Mouse (Mus musculus): ENCODE measurements around the gene Mtrf1l. TPM values are rescaled to one million over a fixed set of nuclear protein-coding genes. Genes with fewer than 3 reads are reported as not detected.

Mtrf1l gene
- 10.6 and 12.3 TPM in 2 replicates for polyA plus RNA-seq (2015; fragmentation: Nextera tagmentation; extraction: Ambion mirVana)

DNA sequence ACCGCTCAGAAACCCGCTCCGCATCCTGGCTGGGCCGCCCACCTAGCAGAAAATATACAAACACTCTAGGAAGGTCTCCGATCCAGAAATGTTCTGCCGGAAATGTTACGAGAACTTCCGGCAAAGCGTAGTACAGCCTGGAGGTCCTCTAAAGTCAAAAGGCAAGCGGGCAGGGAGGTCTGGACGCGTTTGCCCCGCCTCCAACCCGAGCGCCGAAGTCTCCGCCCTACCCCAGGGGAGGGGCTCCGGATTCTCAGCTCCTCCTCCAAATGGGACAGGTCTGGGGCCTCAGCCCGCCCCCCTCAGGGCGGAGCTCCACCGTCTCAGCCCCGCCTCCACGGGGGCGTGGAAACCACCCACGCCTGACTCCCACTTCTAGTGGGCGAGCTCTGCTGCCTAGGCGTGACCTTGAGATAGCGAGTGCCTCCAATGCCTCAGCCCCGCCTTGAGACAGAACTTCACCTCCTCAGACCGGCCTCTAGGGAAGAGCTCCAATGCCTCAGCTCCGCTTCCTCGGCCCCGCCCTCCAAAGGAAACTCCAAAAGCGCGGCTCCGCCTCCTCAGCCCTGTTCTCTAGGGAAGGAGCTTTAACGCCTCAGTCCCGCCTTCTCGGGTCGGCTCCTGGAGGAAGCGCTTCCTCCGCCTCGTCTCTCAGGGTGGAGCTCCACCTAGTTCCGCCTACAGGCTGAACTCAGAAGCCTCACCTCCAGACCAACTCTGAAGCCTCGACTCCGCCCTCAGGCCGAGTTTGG, at the start of gene Mtrf1l:
TSS of gene Mtrf1l (minus strand) at position 171 of the 752 bp plus-strand sequence.
- under 1% methylated on average over 46 of the region's 47 CpGs for WGBS
- no peaks in the 10 kb centered on the region for H3K27me3 ChIP-seq
- H3K36me3 ChIP-seq: peaks cover 14% of the 10 kb centered on the region
- peak within 1 kb of the TSS; percentile 92 for H3K9ac ChIP-seq
- peak within 1 kb of the TSS; percentile 89 for H3K4me3 ChIP-seq
- ATAC-seq (ENCODE audit: low FRiP score, low read depth): peak; percentile 98
- H3K27ac ChIP-seq (replicated peaks): peak within 1 kb of the TSS; percentile 88
- no peaks in the 10 kb centered on the region for H3K9me3 ChIP-seq
- peak within 1 kb of the TSS; percentile 82 for H3K4me2 ChIP-seq
- H3K4me1 ChIP-seq (replicated peaks): peaks cover 21% of the 10 kb centered on the region

DNA sequence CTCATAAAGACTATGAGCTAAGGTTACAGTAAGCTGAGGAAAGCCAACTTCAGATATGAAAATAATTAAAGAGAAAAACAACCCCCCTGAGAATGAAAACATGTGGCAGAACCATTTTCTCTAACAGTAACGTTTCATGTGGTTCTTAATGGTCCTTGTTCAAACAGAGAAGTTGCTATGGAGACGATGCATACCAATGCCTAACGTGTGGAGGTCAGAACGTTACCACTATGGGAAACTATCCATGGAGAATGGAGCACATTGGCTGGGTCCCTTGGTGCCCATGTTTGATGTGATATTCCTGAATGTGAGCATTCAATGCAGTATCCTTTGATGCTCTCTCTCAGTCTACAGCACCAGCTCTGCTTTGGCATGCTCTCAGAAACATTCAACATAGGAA, 47.4 kb upstream of the Mtrf1l start:
- Histone ChIP-seq H3K9me3 (no peaks in the 10 kb centered on the region), H3K4me1 (replicated peaks) (peaks cover 12% of the 10 kb centered on the region), H3K27ac (replicated peaks) (no peak overlapping the region), H3K4me3 (no peak overlapping the region), H3K36me3 (no peaks in the 10 kb centered on the region), H3K4me2 (no peak overlapping the region), H3K9ac (no peak overlapping the region), H3K27me3 (no peaks in the 10 kb centered on the region)
- no peak for ATAC-seq (ENCODE audit: low FRiP score, low read depth)
- WGBS: 28% methylated on average over 4 of the region's 4 CpGs

DNA sequence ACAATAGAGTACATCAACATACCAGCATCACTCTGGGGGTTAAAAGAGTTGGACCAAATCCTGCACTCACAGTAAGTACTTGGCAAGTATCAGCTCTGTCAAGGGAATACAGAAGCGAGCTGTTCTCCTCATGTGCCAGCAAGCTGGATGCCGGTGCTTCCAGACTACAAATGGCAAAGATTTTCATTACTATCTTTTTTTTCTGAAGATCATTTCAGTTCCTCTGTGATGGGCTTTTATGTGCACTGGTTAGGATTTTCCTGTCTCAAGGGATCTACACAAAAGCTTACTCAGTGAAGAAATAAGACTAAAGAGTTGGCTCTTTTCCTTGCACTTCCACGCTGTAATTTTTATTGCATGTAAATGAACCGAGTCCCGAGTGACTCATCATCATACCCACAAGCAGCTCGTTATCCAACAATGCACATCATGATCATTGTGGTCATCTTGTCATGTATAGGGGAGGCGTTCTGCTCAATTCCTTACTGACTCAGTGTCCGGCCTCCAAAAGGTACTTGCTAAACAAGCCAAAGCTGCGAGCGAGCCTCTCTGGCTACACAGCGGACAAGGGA, 44.4 kb upstream of the Mtrf1l start:
- peak overlapping the region; percentile 27 for H3K4me2 ChIP-seq
- peaks cover 12% of the 10 kb centered on the region for H3K4me1 ChIP-seq (replicated peaks)
- H3K27me3 ChIP-seq: no peaks in the 10 kb centered on the region
- no peak overlapping the region for H3K9ac ChIP-seq
- no peak overlapping the region for H3K4me3 ChIP-seq
- H3K9me3 ChIP-seq: no peaks in the 10 kb centered on the region
- WGBS: 49% methylated on average over 11 of the region's 11 CpGs
- peak; percentile 61; the same call in 1 of the 2 replicates for ATAC-seq (ENCODE audit: low FRiP score, low read depth)
- peak overlapping the region; percentile 51; the same call in 1 of the 2 replicates for H3K27ac ChIP-seq (replicated peaks)
- no peaks in the 10 kb centered on the region for H3K36me3 ChIP-seq

DNA sequence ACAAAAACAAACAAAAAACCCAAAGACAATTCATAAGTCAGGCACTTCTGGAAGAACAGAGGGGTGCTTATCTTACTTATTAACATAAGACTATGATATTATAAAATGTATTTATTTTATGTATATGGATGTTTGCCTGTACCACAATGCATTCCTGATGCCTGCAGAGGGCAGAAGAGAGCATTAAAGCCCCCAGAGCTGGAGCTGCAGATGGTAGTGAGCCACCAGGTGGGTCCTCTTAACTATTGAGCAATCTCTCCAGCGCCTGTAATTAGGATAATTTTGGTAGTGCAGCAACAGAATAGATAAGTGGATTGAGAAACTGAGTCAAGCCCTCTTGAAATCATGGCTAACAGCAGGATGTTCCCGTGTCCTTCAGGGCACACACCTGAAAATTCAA, 42.3 kb upstream of the Mtrf1l start:
- WGBS: 60% methylated on average over 2 of the region's 2 CpGs
- H3K9ac ChIP-seq: no peak overlapping the region
- H3K9me3 ChIP-seq: no peaks in the 10 kb centered on the region
- H3K4me1 ChIP-seq (replicated peaks): peaks cover 10% of the 10 kb centered on the region
- H3K4me3 ChIP-seq: no peak overlapping the region
- no peak overlapping the region for H3K27ac ChIP-seq (replicated peaks)
- no peaks in the 10 kb centered on the region for H3K27me3 ChIP-seq
- H3K4me2 ChIP-seq: no peak overlapping the region
- no peak for ATAC-seq (ENCODE audit: low FRiP score, low read depth)
- H3K36me3 ChIP-seq: peaks cover 10% of the 10 kb centered on the region

DNA sequence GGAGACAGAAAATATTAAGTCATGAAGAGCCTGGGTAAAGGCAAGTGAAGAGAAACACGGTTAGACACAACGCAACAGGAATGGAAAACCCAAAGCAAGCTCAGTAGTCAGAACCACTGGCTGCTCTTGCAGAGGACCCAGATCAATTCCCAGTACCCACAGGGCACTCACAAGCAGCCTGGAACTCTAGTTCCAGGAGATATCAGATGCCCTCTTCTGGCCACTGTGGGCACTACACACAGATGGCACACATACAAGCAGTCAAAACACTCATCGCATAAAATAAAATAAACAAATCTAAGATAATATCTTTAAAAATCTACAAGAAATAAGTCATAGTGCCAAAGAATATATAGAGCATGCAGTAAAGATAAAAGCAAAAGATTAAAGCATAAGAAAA, 39.0 kb upstream of the Mtrf1l start:
- Histone ChIP-seq H3K27ac (replicated peaks) (no peak overlapping the region), H3K4me3 (no peak overlapping the region), H3K4me2 (no peak overlapping the region), H3K36me3 (peaks cover 10% of the 10 kb centered on the region), H3K9ac (no peak overlapping the region), H3K9me3 (no peaks in the 10 kb centered on the region), H3K4me1 (replicated peaks) (peaks cover 2% of the 10 kb centered on the region; the same call in 1 of the 2 replicates), H3K27me3 (no peaks in the 10 kb centered on the region)
- WGBS: 96% methylated on average over 3 of the region's 3 CpGs
- ATAC-seq (ENCODE audit: low FRiP score, low read depth): no peak

DNA sequence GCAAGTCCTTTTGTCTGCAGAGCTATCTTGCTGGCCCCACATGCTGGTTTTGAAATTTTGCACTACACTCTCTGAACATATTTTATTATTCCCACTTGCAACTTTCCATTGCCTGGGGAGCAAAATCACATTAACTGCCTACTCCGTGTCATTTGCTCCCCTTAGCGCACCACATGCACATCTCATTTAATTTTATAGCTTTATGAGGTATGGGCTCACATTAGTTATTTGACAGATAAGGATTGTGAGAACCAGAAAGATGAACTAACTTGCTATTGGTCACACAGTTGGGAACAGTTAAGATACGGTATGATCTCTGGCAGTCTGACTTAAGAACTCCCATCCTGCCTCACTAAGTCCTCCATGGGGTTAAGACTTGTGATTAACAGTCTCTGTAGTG, 37.1 kb upstream of the Mtrf1l start:
- H3K27ac ChIP-seq (replicated peaks): no peak overlapping the region
- H3K4me3 ChIP-seq: no peak overlapping the region
- no peaks in the 10 kb centered on the region for H3K27me3 ChIP-seq
- H3K4me2 ChIP-seq: no peak overlapping the region
- 67% methylated on average over 3 of the region's 3 CpGs for WGBS
- H3K4me1 ChIP-seq (replicated peaks): no peaks in the 10 kb centered on the region
- no peak for ATAC-seq (ENCODE audit: low FRiP score, low read depth)
- no peaks in the 10 kb centered on the region for H3K9me3 ChIP-seq
- H3K9ac ChIP-seq: no peak overlapping the region
- H3K36me3 ChIP-seq: peaks cover 10% of the 10 kb centered on the region

DNA sequence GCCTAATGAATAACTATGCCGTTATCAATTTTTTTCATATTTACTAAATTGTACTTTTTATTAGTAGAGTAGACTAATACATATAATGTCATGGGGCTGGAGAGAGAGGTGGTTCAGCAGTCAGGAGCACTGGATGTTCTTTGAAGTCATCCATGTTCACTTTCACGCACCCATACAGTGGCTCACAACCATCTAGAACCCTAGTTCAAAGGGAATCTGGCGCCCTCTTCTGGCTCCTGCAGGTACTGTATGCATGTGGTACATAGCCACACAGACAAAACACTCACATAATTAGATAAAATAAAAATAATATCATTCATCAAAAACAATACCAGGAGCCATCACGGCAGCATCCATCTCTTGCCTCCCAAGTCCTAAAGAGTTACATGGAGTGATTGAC, 36.0 kb upstream of the Mtrf1l start:
- no peak for ATAC-seq (ENCODE audit: low FRiP score, low read depth)
- Histone ChIP-seq H3K4me3 (no peak overlapping the region), H3K27ac (replicated peaks) (no peak overlapping the region), H3K9me3 (no peaks in the 10 kb centered on the region), H3K4me1 (replicated peaks) (no peaks in the 10 kb centered on the region), H3K9ac (no peak overlapping the region), H3K36me3 (peaks cover 10% of the 10 kb centered on the region), H3K27me3 (no peaks in the 10 kb centered on the region), H3K4me2 (no peak overlapping the region)
- 74% methylated on average over 4 of the region's 4 CpGs for WGBS

DNA sequence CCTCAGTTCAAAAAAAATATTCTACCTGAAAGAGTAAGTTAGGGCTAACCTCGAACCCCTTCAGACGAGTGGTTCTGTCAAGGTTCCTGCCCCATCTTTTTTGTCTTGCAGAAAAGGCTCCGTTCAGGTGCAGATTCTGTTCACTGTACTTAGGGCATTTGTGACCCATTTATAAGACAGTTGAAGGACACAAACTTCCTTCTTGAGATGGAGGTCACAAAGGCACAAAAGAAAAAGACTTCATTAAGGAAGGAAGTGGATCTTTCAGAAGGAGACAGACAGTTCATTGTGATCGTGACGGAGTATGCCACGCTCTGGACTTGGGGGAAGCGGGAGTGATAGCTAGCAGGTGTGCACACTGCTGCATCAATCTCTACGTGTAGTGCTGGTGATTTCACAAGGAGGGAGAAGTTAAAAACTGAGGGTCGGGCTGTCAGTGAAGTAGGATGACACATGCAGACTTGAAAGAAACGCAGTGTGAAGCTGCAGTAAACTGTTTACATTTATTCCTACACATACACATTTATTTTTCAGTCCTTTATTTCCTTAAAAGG, 34.4 kb upstream of the Mtrf1l start:
- peaks cover 10% of the 10 kb centered on the region for H3K36me3 ChIP-seq
- ATAC-seq (ENCODE audit: low FRiP score, low read depth): no peak
- H3K9me3 ChIP-seq: no peaks in the 10 kb centered on the region
- no peak overlapping the region for H3K27ac ChIP-seq (replicated peaks)
- no peak overlapping the region for H3K4me3 ChIP-seq
- no peaks in the 10 kb centered on the region for H3K27me3 ChIP-seq
- H3K4me2 ChIP-seq: no peak overlapping the region
- no peaks in the 10 kb centered on the region for H3K4me1 ChIP-seq (replicated peaks)
- no peak overlapping the region for H3K9ac ChIP-seq
- 60% methylated on average over 10 of the region's 10 CpGs for WGBS

DNA sequence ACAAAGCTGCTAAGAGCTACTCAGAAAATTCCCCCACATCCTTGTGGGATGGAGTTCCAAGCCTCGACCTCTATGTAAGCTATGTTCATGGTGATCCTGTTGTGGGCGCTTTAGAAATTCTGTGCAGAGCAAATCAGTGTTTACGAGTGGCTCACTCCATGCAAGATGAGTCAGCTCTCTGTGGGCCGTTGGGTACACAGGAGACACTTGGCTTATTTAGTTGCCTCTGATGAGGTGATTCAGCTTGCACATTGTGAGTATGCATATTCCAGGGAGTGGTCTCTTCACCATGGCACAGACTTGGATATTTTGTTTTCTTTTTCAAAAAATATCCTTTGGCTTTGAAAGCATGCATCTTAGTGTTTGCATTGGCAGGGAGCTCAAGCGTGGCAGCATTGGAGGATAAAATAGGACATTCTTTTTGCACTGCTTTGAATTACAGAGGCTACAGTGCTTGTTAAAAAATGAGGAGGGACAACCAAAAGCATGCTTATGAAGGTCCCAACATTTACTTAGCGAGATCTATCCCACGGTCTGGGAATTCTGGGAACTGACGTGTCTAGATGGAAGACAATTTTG, 29.7 kb upstream of the Mtrf1l start:
- Histone ChIP-seq H3K4me1 (replicated peaks) (no peaks in the 10 kb centered on the region), H3K4me2 (no peak overlapping the region), H3K36me3 (no peaks in the 10 kb centered on the region), H3K27ac (replicated peaks) (no peak overlapping the region), H3K9ac (no peak overlapping the region), H3K9me3 (no peaks in the 10 kb centered on the region), H3K4me3 (no peak overlapping the region), H3K27me3 (no peaks in the 10 kb centered on the region)
- ATAC-seq (ENCODE audit: low FRiP score, low read depth): peak; percentile 20; the same call in 1 of the 2 replicates
- WGBS: 82% methylated on average over 8 of the region's 8 CpGs

DNA sequence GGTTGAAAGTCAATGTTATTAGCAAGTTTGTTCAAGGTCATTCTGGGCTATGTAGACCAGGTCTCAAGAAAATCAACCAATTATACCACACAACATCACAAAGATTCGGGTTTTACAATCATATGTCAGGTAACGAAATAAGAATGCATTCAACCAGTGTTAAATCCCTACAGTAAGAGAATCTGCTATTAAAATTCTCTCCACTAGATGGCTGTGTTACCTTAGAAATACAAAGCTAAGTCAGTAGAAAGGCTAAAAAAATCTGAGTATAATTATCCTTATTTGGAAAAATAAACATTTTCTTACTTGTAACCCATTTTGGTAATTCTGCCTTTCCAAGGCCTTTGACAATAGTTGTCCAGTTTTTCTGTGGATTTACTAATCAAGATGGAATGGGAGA, 23.2 kb upstream of the Mtrf1l start:
- Histone ChIP-seq H3K4me2 (no peak overlapping the region), H3K4me3 (no peak overlapping the region), H3K27ac (replicated peaks) (no peak overlapping the region), H3K27me3 (no peaks in the 10 kb centered on the region), H3K9ac (no peak overlapping the region), H3K36me3 (no peaks in the 10 kb centered on the region), H3K4me1 (replicated peaks) (no peaks in the 10 kb centered on the region), H3K9me3 (no peaks in the 10 kb centered on the region)
- WGBS: 38% methylated on average over 2 of the region's 2 CpGs
- no peak for ATAC-seq (ENCODE audit: low FRiP score, low read depth)

DNA sequence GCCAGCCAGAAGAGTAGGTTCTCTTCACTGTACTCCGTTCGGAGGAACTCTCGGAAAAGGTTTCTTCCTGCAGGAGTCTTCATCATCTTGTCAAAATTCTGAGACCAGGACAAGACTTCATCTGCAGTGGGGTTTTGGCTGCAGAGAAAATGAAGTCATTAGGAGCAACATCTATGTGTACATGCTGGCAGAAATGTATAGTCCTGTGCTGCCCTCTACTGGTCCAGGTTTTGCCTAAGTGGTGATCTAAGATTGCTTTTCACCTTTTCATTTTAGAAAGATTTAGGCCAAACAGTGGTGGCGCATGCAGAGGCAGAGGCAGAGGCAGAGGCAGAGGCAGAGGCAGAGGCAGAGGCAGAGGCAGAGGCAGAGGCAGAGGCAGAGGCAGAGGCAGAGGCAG, 17.7 kb upstream of the Mtrf1l start:
- Histone ChIP-seq H3K4me2 (no peak overlapping the region), H3K27ac (replicated peaks) (no peak overlapping the region), H3K9me3 (no peaks in the 10 kb centered on the region), H3K27me3 (no peaks in the 10 kb centered on the region), H3K36me3 (peaks cover 28% of the 10 kb centered on the region), H3K4me1 (replicated peaks) (no peaks in the 10 kb centered on the region), H3K9ac (no peak overlapping the region), H3K4me3 (no peak overlapping the region)
- 85% methylated on average over 4 of the region's 4 CpGs for WGBS
- ATAC-seq (ENCODE audit: low FRiP score, low read depth): no peak

DNA sequence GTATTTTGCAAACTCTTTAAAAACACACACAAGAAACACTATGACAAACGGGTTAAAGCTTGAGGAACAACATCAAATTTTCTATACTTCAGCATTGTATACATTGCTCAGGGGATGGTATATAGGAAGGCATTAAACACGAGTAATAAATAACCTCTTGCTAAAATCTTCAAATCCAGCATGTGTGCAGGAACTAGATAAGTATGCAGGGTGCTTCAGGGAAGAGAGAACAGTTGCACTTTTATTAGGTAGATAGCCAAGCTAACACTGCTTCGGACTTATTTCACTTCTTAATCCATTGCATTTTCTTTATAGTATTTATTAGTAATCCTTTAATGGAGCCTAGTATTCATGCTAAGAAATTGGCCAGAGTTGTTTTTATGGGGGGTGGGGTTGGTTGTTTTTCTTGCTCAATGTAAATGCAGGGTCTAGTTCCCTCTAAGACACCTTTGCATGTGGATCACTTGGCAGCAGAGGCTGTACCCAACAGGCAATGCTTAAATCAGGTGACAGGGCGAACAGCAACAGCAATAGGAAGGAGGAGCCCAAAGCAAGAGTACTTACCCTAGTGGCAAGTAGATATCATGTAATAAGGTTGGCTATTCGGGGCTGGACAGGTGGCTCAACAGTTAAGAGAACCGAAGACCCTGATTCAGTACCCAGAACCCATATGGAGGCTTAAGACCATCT, 2.8 kb upstream of the Mtrf1l start:
- no peak overlapping the region for H3K9ac ChIP-seq
- no peak overlapping the region for H3K27ac ChIP-seq (replicated peaks)
- H3K9me3 ChIP-seq: no peaks in the 10 kb centered on the region
- no peak for ATAC-seq (ENCODE audit: low FRiP score, low read depth)
- no peak overlapping the region for H3K4me3 ChIP-seq
- H3K4me2 ChIP-seq: no peak overlapping the region
- H3K36me3 ChIP-seq: no peaks in the 10 kb centered on the region
- H3K4me1 ChIP-seq (replicated peaks): peaks cover 18% of the 10 kb centered on the region
- WGBS: 80% methylated on average over 6 of the region's 6 CpGs
- no peaks in the 10 kb centered on the region for H3K27me3 ChIP-seq
